Mouse (Mus musculus): ENCODE data around the gene Med15. TPM values are rescaled to one million over a fixed set of nuclear protein-coding genes. Genes with fewer than 3 reads are reported as not detected.

The Med15 gene
- polyA plus RNA-seq, 1 experiment from 2014 or later: 50.3 TPM

DNA sequence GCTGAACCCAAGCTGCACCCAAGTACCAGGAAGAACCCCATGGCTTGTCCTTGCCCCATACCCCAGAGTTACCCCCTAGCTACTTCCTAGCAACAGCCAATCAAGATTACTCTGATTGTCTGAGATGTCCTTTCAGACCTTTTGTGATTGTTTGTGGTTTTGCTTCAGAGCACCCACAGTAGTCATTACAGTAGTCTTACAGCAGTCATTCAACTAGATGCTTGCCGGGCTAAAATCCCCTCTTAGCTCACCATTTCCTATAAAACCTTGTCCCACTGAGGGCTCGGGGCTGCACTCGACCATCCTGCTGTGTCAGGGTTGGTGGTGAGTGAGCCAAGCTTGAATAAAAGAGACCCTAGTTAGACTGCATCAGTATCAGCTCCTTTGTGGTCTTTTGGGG lies 37.8 kb downstream of the Med15 start:
- Histone ChIP-seq H3K4me3 (no peak overlapping the region), H3K27me3 (replicated peaks) (no peaks in the 10 kb centered on the region), H3K4me1 (no peaks in the 10 kb centered on the region), H3K4me2 (replicated peaks) (no peak overlapping the region), H3K9me3 (no peaks in the 10 kb centered on the region), H3K9ac (no peak overlapping the region), H3K36me3 (peaks cover 33% of the 10 kb centered on the region), H3K27ac (no peak overlapping the region)
- ATAC-seq (ENCODE audit: low FRiP score, low read depth): no peak
- WGBS: 89% methylated on average over 3 of the region's 3 CpGs

DNA sequence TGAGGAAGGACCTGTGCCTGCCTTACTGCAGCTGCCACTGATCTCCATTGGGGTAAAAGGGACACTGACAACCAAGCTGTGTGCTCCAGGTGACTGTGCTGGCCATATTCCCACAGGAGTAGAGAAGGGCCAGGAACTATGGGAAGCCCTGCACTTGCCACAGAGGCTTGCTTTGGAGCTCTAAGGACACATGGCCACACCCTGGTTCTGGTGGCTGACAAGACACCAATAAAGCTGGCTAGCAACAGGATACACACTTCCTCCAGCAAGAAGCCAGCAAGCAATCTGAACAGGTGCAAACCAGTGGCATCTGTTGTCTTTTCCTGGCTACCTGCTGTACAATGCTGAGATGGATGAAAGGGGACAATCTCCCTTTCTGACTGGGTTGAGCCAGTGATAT lies 62.8 kb downstream of the Med15 start:
- Histone ChIP-seq H3K4me1 (no peaks in the 10 kb centered on the region), H3K4me3 (no peak overlapping the region), H3K27ac (no peak overlapping the region), H3K9ac (no peak overlapping the region), H3K36me3 (peaks cover 72% of the 10 kb centered on the region), H3K27me3 (replicated peaks) (no peaks in the 10 kb centered on the region), H3K9me3 (no peaks in the 10 kb centered on the region), H3K4me2 (replicated peaks) (no peak overlapping the region)
- no peak for ATAC-seq (ENCODE audit: low FRiP score, low read depth)

DNA sequence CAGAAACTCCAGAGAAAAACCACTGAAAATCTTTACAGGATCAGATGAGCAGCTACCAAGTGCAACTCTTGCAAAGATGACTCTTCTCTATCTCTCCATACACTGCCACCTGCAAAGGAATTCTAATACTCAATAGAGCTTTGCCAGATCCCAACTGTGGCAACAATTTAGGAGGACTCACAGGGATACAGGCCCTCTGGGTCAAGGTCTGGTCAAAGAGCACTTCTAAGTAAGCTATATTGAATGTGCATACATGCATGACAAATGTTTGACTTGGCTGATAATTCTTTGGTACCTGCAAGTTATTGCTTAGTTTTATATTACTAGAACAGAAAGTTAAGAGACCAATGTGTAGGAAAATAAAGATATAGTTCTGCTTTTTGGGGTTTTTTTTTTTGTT lies 67.1 kb downstream of the Med15 start:
- H3K9ac ChIP-seq: no peak overlapping the region

DNA sequence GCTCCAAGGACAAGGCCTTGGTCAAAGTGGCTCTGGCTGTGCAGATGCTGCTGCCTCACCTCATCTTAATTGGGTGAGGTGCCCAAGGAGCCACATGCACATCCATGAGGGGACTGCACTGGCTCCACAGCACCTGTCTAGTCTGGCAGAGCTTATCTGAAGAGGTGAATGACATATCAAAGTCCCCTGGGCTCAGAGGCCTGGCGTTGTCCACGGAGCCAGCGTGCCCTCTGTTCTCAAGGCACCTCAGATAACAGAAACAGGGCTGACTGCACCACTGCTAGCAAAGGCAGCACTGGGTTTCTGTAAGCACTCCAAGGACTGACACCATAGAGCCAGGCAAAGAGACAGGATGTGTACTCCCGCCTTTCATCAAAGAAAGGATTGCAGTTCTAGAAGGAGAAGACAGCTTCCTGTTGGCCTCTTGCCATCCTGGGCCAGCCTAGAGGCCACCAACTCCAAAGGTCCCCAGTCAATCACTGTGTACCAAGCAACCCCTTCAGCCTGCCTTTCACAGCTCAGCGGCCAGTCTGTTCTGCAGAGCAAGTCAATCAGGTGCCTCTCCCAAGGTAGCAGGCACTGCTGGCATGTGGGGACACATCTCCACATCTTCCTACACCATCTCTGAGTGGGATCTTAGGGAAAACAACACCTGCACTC lies 76.3 kb downstream of the Med15 start:
- no peaks in the 10 kb centered on the region for H3K9me3 ChIP-seq
- no peak overlapping the region for H3K9ac ChIP-seq
- 92% methylated on average over 5 of the region's 5 CpGs for WGBS
- no peak overlapping the region for H3K4me3 ChIP-seq
- no peaks in the 10 kb centered on the region for H3K4me1 ChIP-seq
- peaks cover 65% of the 10 kb centered on the region for H3K36me3 ChIP-seq
- no peaks in the 10 kb centered on the region for H3K27me3 ChIP-seq (replicated peaks)
- no peak overlapping the region for H3K4me2 ChIP-seq (replicated peaks)
- no peak for ATAC-seq (ENCODE audit: low FRiP score, low read depth)
- no peak overlapping the region for H3K27ac ChIP-seq

More for the DNA sequence above, 67.1 kb downstream of the Med15 start:
- Histone ChIP-seq H3K9me3 (no peaks in the 10 kb centered on the region), H3K27me3 (replicated peaks) (no peaks in the 10 kb centered on the region), H3K27ac (no peak overlapping the region), H3K4me3 (no peak overlapping the region), H3K4me2 (replicated peaks) (no peak overlapping the region), H3K36me3 (peaks cover 63% of the 10 kb centered on the region), H3K4me1 (no peaks in the 10 kb centered on the region)
- ATAC-seq (ENCODE audit: low FRiP score, low read depth): no peak

DNA sequence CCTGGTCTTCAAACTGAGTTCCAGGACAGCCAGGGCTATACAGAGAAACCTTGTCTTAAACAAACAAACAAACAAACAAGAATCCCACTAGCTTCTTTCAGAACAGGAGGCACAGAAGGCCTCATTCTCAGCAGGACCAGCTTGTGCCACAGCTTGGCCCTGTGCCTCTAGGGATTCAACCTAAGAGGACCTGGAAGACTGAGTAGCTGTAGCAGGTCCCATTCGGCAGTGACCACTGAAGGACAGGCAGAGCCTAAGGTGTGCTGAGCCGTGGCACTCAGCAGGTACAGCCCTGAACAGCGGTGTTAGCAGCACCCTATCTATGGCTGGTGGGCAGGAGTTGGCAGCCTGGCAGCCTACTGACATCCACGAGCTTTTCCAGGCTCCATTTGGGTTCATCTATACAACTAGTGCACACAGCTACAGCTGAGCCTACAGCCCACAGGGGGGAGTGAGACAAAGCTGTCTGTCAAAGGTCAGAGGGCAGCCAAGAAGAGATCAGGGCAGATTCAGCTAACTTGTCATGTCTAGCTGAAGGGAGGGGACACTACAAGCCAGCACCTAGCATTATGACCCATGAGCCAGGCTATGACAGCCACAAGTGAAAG lies 78.4 kb downstream of the Med15 start:
- no peak overlapping the region for H3K27ac ChIP-seq
- no peak overlapping the region for H3K4me2 ChIP-seq (replicated peaks)
- no peaks in the 10 kb centered on the region for H3K9me3 ChIP-seq
- H3K27me3 ChIP-seq (replicated peaks): no peaks in the 10 kb centered on the region
- ATAC-seq (ENCODE audit: low FRiP score, low read depth): no peak
- no peak overlapping the region for H3K4me3 ChIP-seq
- no peaks in the 10 kb centered on the region for H3K4me1 ChIP-seq
- no peak overlapping the region for H3K9ac ChIP-seq
- WGBS: 93% methylated on average over 4 of the region's 4 CpGs
- H3K36me3 ChIP-seq: peaks cover 68% of the 10 kb centered on the region

DNA sequence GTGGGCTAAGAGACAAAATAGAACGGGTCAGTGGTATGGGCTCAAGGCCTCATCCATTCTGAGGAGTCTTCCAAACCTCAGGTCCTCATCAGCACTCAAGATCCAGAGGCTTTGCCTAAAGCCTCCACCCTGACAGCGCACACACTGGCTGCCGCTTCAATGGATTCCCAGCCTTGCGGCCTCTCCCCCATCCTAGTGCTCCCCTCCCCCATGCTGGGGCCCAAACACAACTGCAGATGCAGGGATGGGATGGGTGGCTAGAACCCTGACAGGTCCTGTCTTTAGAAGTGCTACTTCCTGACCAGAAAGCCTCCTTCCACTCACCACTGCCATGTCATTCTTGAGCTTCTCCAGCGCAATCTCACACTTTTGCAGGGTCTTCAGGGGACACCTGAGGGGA lies 79.1 kb downstream of the Med15 start:
- Histone ChIP-seq H3K27ac (no peak overlapping the region), H3K27me3 (replicated peaks) (no peaks in the 10 kb centered on the region), H3K4me3 (no peak overlapping the region), H3K4me1 (no peaks in the 10 kb centered on the region), H3K4me2 (replicated peaks) (no peak overlapping the region), H3K9me3 (no peaks in the 10 kb centered on the region), H3K9ac (no peak overlapping the region), H3K36me3 (peaks cover 71% of the 10 kb centered on the region)
- no peak for ATAC-seq (ENCODE audit: low FRiP score, low read depth)
- WGBS: 91% methylated on average over 5 of the region's 5 CpGs

DNA sequence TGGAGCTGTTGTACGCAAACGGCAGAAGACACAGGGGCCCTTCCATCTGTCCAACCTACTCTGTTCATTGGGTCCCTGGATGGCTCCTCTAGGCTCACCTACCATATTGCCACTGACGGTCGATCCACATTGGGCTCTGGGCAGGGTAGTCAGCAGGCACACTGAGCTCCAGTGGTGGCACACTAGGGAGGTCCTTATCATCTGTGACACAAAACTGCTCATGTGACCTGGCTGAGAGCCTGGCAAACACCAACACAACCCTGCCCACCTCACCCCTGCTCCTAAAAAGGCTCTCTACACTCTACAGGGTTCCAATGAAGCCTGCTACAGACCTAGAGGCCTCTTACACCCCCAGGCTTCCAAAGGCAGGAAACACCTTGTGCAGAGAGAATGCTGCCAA lies 80.1 kb downstream of the Med15 start:
- H3K4me2 ChIP-seq (replicated peaks): no peak overlapping the region
- H3K36me3 ChIP-seq: peaks cover 70% of the 10 kb centered on the region
- WGBS: 90% methylated on average over 4 of the region's 4 CpGs
- ATAC-seq (ENCODE audit: low FRiP score, low read depth): no peak
- H3K27ac ChIP-seq: no peak overlapping the region
- H3K4me3 ChIP-seq: no peak overlapping the region
- H3K9ac ChIP-seq: no peak overlapping the region
- H3K27me3 ChIP-seq (replicated peaks): no peaks in the 10 kb centered on the region
- no peaks in the 10 kb centered on the region for H3K4me1 ChIP-seq
- no peaks in the 10 kb centered on the region for H3K9me3 ChIP-seq

DNA sequence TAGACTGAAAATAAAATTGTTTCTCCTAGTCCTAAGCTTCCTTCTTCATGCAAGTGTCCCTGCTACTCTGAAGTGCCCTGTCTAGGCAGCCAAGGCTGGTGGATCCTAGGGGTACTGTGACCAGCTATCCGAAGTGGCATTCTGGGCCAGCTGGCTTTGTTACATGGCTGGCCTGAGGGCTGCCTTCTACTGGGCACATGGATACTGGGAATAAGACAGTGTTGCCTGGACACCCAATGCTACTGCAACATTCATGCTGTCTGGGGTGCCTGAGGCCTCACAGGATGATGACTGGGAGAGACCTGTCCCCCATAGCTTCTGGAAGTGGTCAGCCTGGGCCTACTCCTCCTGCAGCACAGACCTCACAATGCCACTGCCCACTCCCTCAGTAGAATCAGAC lies 82.0 kb downstream of the Med15 start:
- no peaks in the 10 kb centered on the region for H3K9me3 ChIP-seq
- no peak for ATAC-seq (ENCODE audit: low FRiP score, low read depth)
- H3K4me3 ChIP-seq: no peak overlapping the region
- no peaks in the 10 kb centered on the region for H3K27me3 ChIP-seq (replicated peaks)
- H3K36me3 ChIP-seq: peaks cover 70% of the 10 kb centered on the region
- no peak overlapping the region for H3K9ac ChIP-seq
- peaks cover 11% of the 10 kb centered on the region for H3K4me1 ChIP-seq
- WGBS: 100% methylated on average over 1 of the region's 1 CpGs
- no peak overlapping the region for H3K27ac ChIP-seq
- no peak overlapping the region for H3K4me2 ChIP-seq (replicated peaks)

DNA sequence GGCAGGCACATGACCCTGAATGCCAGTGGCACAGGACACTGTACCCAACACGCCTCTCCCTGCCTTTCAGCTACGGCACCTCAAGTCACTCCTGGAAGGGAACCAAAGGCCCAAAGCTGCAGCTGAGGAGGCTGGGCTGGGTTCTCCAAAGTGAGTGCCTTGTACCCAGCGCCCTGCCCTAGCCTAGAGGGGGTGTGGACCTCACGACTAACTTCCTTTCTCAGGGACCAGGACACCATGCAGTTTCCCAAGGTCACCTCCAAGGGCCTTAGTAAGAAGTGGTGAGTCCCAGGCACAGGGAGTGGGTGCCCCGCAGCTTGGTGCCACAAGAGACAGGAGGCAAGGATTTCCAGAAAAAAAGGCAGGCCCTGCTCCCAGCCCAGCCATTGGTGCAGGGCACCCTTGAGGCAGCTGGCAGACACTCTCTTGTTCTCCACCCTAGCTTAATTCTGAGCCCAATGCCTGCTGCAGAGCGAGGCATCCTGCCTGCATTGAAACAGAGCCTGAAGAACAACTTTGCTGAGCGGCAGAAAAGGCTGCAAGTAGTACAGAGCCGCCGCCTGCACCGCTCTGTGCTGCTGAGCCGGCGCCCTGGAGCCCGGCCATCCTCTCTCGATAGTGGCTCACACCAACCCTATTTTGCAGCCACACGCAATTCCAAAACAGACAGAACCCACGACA lies 82.6 kb downstream of the Med15 start:
- Histone ChIP-seq H3K4me2 (replicated peaks) (no peak overlapping the region), H3K9me3 (no peaks in the 10 kb centered on the region), H3K27me3 (replicated peaks) (no peaks in the 10 kb centered on the region), H3K36me3 (peaks cover 65% of the 10 kb centered on the region), H3K4me1 (peaks cover 11% of the 10 kb centered on the region), H3K4me3 (no peak overlapping the region), H3K9ac (no peak overlapping the region), H3K27ac (no peak overlapping the region)
- 87% methylated on average over 16 of the region's 16 CpGs for WGBS
- ATAC-seq (ENCODE audit: low FRiP score, low read depth): no peak

DNA sequence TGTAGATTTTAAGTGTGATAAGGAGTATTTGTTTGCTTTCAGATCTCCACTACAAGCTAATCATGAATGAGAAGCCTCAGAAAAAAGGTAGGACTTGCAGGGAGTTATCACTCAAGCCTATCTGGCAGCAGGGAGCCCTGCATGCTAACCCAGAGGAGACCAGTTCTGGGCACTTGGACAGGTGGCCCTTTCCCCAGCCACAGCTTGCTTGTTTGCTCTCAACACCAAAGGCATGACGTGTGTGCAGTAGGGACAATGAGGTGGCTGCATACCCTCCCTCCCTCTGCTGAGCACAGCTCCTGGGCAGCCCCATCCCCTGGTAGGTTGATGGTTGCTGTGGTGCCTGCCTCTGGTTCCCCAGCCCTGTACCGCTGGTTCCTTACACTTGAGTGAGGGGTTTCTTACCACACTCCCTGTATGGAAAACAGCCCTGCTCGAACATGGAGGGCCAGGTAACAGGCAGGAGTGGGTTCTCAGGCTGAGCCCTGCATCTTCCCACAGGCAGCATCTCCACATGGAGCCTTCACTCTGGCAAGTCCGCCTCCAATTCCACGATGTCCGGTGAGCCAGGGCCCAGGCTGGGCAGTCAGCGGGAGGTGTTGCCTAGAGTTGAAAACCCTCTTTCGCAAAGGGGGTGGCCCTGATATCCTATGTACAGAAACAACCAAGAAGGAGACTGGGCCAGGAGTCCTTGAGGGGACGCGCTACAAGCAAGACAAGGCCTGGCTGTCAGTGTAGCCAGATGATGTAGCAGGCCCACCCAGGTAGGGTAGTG lies 84.9 kb downstream of the Med15 start:
- no peak overlapping the region for H3K27ac ChIP-seq
- H3K9ac ChIP-seq: no peak overlapping the region
- no peak overlapping the region for H3K4me2 ChIP-seq (replicated peaks)
- 86% methylated on average over 10 of the region's 10 CpGs for WGBS
- no peak for ATAC-seq (ENCODE audit: low FRiP score, low read depth)
- H3K27me3 ChIP-seq (replicated peaks): no peaks in the 10 kb centered on the region
- H3K4me1 ChIP-seq: peaks cover 11% of the 10 kb centered on the region
- H3K4me3 ChIP-seq: no peak overlapping the region
- H3K9me3 ChIP-seq: no peaks in the 10 kb centered on the region
- H3K36me3 ChIP-seq: peaks cover 51% of the 10 kb centered on the region

DNA sequence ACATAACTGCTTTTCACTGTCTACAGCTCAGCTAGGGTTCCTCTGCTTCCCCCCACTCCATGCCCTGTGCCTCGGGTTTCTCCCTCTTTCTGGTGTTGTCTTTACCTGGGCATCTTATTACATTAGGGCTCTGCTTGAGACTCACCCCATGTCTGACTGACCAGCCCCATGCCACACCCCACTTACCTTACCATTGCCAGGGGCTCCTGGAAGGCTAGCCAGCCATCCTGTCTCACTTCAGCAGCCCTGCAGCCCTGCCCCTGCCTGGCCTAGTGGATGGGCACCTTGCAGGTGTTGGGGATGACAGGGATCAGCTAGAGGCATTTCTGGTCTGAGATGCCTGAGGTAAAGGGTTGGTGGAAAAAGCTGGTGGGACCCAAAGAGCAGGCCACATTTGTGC lies 85.5 kb downstream of the Med15 start:
- Histone ChIP-seq H3K27me3 (replicated peaks) (no peaks in the 10 kb centered on the region), H3K4me2 (replicated peaks) (peak overlapping the region; percentile 89), H3K9me3 (no peaks in the 10 kb centered on the region), H3K9ac (peak overlapping the region; percentile 64; the same call in 1 of the 2 replicates), H3K4me1 (peaks cover 11% of the 10 kb centered on the region), H3K36me3 (peaks cover 52% of the 10 kb centered on the region), H3K4me3 (no peak overlapping the region), H3K27ac (no peak overlapping the region)
- peak; percentile 12; the same call in 1 of the 2 replicates for ATAC-seq (ENCODE audit: low FRiP score, low read depth)
- 17% methylated on average over 1 of the region's 1 CpGs for WGBS

All from neural tube, embryonic 12.5 days (tissue).